Mouse (Mus musculus): ENCODE data around the gene Scyl2. TPM values are rescaled to one million over a fixed set of nuclear protein-coding genes. Genes with fewer than 3 reads are reported as not detected.

Gene Scyl2
- 6.0 and 12.1 TPM in 2 replicates for polyA plus RNA-seq (2012; ENCODE audit: low replicate concordance)

GRCm38 (mm10) chr10:89686139-89686808, at the start of gene Scyl2:
Gene Scyl2, minus strand, starts transcription at chr10:89686285.

GRCm38 (mm10) chr10:89732001-89732794, 46.1 kb upstream of the Scyl2 start, which contains the start of gene Actr6:
Gene Actr6, minus strand, starts transcription at chr10:89732295.

GRCm38 (mm10) chr10:89621129-89621528, 65.0 kb downstream of the Scyl2 start, which contains the start of gene Slc17a8:
Gene Slc17a8, minus strand, starts transcription at chr10:89621253.

Other genes starting within 250 kb of the Scyl2 start
- gene Gas2l3, start 242.3 kb downstream of the Scyl2 start, polyA plus RNA-seq (2012; ENCODE audit: low replicate concordance): 0.34 and 0.38 TPM in 2 replicates
- 0.09 and 0.13 TPM in 2 replicates for gene Nr1h4, start 152.7 kb downstream of the Scyl2 start, polyA plus RNA-seq (2012; ENCODE audit: low replicate concordance)
- not detected in 2 replicates for gene Slc17a8, start 65.0 kb downstream of the Scyl2 start, polyA plus RNA-seq (2012; ENCODE audit: low replicate concordance)
- 0.49 and 0.74 TPM in 2 replicates for gene Actr6, start 46.0 kb upstream of the Scyl2 start, polyA plus RNA-seq (2012; ENCODE audit: low replicate concordance)
- 4.6 and 11.1 TPM in 2 replicates for gene Uhrf1bp1l, start 58.7 kb upstream of the Scyl2 start, polyA plus RNA-seq (2012; ENCODE audit: low replicate concordance)
- gene Anks1b, start 187.2 kb upstream of the Scyl2 start, polyA plus RNA-seq (2012; ENCODE audit: low replicate concordance): 0.53 and 1.2 TPM in 2 replicates